Mouse (Mus musculus): ENCODE data around the gene Rp2.

Rp2 gene

DNA sequence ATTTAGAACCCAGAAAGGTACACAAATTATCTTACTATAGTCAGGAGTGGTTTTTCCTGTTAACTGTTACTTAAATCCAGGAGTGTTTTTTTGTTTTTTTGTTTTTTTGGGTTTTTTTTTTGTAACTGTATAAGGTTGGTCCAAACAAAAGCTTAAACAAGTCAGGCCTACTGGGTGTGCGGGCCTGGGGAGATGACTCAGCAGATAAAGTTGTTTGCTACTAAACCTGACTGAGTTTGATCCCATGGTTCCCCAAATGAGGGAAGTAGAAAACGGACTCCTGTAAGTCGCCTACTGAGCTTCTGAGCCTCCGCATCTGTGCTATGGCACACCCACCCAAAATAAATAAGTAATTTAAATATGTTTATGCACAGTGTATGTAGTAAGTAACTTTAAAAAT, 55.3 kb downstream of the Rp2 start:
- ATAC-seq (ENCODE audit: insufficient number of reproducible peaks, low FRiP score, low TSS enrichment) = no peak

DNA sequence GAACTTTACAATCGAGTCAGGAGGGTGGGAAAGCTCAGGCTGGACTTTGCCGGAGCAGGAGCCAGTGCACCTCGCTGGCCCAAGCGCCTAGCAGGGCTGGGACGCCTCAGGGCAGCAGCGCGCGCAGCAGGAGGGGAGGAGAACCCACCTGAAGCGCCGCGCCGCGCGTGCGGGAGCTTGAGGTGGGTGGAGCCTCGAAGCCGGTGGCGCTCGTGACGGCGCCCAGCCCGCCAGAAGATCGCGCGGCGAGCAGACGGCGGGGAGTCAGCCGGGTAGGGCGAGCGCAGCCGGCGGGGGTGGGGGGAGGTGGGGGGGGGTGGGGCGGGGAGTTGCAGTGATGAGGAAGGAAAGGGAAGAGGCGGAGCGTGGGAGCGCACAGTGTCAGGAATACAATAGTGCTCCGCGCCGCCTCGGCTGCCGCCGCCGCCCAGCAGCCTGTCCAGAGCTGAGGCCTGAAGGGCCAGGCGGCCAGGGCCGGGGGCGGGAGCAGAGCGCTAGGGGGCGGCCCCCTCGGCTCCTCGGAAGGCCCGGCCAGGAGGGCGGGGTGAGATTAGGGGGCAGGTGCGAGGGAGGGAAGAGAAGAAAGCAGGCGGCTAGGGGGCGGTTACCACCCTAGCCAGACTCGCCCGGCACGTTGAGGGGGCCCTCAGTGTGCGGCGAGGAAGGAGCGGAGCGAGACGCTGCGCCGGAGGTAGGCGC, 61.0 kb downstream of the Rp2 start, which contains the start of gene Jade3:
TSS of gene Jade3 (plus strand) at position 549 of the 699 bp plus-strand sequence.
- ATAC-seq (ENCODE audit: insufficient number of reproducible peaks, low FRiP score, low TSS enrichment) = peak; percentile 88

DNA sequence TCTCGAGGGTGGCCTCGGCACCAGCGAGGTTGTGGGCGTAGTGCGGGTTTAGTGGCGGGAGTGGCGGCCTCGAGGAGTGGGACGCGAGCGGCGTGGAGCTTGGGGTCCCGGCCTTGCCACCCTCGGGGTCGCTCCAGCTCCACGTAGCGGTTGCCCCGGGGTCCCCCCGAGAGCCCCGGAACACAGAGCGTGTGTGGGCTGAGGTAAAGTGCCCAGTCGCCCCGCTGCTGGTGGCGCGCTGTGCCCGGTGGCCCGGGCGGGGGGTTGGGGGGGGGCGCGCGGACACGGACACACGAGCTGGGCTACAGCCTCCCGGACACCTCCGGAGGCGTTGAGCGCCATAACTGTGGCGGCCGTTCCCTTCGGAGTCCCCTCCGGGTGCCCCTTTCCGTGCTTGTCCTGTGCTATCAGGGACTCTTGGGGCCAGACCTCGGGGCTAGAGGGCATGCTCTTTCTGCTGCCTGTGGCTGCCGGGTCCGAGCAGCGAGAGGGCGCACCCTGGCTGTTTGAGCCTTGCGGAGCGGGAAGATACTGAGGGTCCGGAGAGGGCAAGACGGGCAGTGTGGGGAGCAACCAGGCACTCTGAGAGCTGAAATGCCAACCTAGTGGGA, 61.7 kb downstream of the Rp2 start:
- ATAC-seq (ENCODE audit: insufficient number of reproducible peaks, low FRiP score, low TSS enrichment) = peak; percentile 69

All from cerebellum, adult (tissue).